Mouse (Mus musculus) cerebellum, adult 2 months (tissue): ENCODE results near the gene Kcnk15.

Source experiments
- CTCF ChIP-seq: fragments of 200-500 bp; IDR thresholded peaks from 2 replicates; pipeline ENCODE4 v1.5.1; 2011; ENCODE audit warnings: low read depth, mild to moderate bottlenecking, control low read depth, low read length, moderate library complexity, borderline replicate concordance; ENCODE audit not compliant: insufficient read depth
- POLR2A ChIP-seq: fragments of 200-500 bp; IDR thresholded peaks from 2 replicates; pipeline ENCODE4 v1.6.1; 2011; ENCODE audit warnings: low read length, control low read depth, borderline replicate concordance; ENCODE audit not compliant: insufficient read depth

DNA sequence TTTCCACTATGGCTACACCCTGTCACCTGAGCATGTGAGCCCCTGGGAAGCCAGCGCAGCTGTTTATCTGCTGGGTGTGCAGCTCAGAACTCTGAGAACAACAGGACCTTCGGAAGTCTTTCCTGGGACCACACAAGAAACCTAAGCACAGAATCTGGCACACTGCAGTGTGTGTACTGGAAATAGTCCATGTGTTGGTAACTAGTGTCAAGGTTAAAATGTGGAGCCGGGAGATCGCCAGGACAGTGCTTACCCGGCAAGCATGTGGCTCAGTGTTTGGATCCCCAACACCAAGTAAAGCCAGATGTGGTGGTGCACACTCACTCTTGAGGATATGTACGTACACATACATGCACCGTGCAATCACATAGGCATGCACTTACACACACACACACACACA lies 47.6 kb downstream of the Kcnk15 start:
- no peak for TF ChIP-seq CTCF
- no peak for TF ChIP-seq POLR2A
